Mouse (Mus musculus) frontal cortex, adult (tissue): ENCODE measurements around the gene Elk1.

Experiments used
- ATAC-seq: cut with Nextera tagmentation; 2 replicates; pipeline ENCODE4 v1.9.2; 2017; ENCODE audit warnings: mild to moderate bottlenecking, moderate library complexity, mixed read lengths; ENCODE audit not compliant: low TSS enrichment

Elk1 gene

GRCm38 (mm10) chrX:20950191-20950880 lies at the start of gene Elk1:
Gene Elk1 (minus strand): TSS chrX:20950608.
- ATAC-seq = peak; percentile 94

- no peak for ATAC-seq
These were observed 30.5 kb upstream of the Elk1 start for GRCm38 (mm10) chrX:20980901-20981300.

- ATAC-seq = peak; percentile 99
These were observed 11.3 kb upstream of the Elk1 start, which contains the start of gene Uxt for GRCm38 (mm10) chrX:20961477-20962378. Gene Uxt (minus strand): TSS chrX:20962017.

- ATAC-seq = peak; percentile 36; the same call in 1 of the 2 replicates
These were observed 4.4 kb downstream of the Elk1 start for GRCm38 (mm10) chrX:20946055-20946454.

- ATAC-seq = no peak
These were observed 18.4 kb downstream of the Elk1 start for GRCm38 (mm10) chrX:20931963-20932362.

GRCm38 (mm10) chrX:20931364-20931763 lies 19.0 kb downstream of the Elk1 start, which contains the start of gene Cfp:
Gene Cfp (minus strand): TSS chrX:20931555.
- no peak for ATAC-seq

- no peak for ATAC-seq
These were observed 20.5 kb downstream of the Elk1 start for GRCm38 (mm10) chrX:20929859-20930258.

GRCm38 (mm10) chrX:20924976-20925375 lies 25.4 kb downstream of the Elk1 start:
- no peak for ATAC-seq

- ATAC-seq = no peak
These were observed 26.9 kb downstream of the Elk1 start for GRCm38 (mm10) chrX:20923506-20923905.

- ATAC-seq = peak; percentile 17
These were observed 29.0 kb downstream of the Elk1 start for GRCm38 (mm10) chrX:20921366-20921765.

- peak; percentile 82 for ATAC-seq
These were observed 29.5 kb downstream of the Elk1 start, which contains the start of gene Syn1 for GRCm38 (mm10) chrX:20920844-20921364. Gene Syn1 (minus strand): TSS chrX:20921004.

- peak; percentile 5; the same call in 1 of the 2 replicates for ATAC-seq
These were observed 30.1 kb downstream of the Elk1 start for GRCm38 (mm10) chrX:20920249-20920843.

- peak; percentile 62 for ATAC-seq
These were observed 35.3 kb downstream of the Elk1 start for GRCm38 (mm10) chrX:20915075-20915474.

GRCm38 (mm10) chrX:20913726-20914125 lies 36.7 kb downstream of the Elk1 start:
- ATAC-seq = no peak

GRCm38 (mm10) chrX:20910074-20910473 lies 40.3 kb downstream of the Elk1 start:
- ATAC-seq = peak; percentile 60
